Mouse (Mus musculus) layer of hippocampus, postnatal 10 days (tissue): ENCODE data around the gene Eid1. TPM values are rescaled to one million over a fixed set of nuclear protein-coding genes. Genes with fewer than 3 reads are reported as not detected.

Experiments
- total RNA-seq, 2 experiments: library from RNA; stranded (reverse); gene quantifications; 2 replicates each; pipeline ENCODE4 v1.2.3; 2021

Gene Eid1
- total RNA-seq, 2 experiments from 2014 or later = 463 to 466 TPM

Other genes with a start within 250 kb of the Eid1 start
- gene Gm9913, start 168.0 kb upstream of the Eid1 start, total RNA-seq = under 1 TPM; 0.16 to 0.22 TPM
- gene Fbn1, start 165.1 kb upstream of the Eid1 start, total RNA-seq = 10 to 100 TPM; 10.3 to 13.2 TPM
- 1 to 10 TPM; 2.8 to 4.0 TPM for gene Cep152, start 48.0 kb upstream of the Eid1 start, total RNA-seq
- gene Shc4, start 51.1 kb downstream of the Eid1 start, total RNA-seq = 1 to 10 TPM; 6.5 to 6.8 TPM
- gene Secisbp2l, start 109.8 kb downstream of the Eid1 start, total RNA-seq = 10 to 100 TPM; 84.8 to 89.2 TPM
- gene Galk2, start 186.0 kb downstream of the Eid1 start, total RNA-seq = 10 to 100 TPM; 26.9 to 27.1 TPM
- gene Cops2, start 186.0 kb downstream of the Eid1 start, total RNA-seq = 100 to 1,000 TPM; 106 to 124 TPM